Mouse (Mus musculus) small intestine, adult 2 months (tissue): Measurements from ENCODE around the gene Zfp385a.

Source experiments
- CTCF ChIP-seq: fragments of 200-500 bp; IDR thresholded peaks from 2 replicates; pipeline ENCODE4 v1.5.1; 2012; ENCODE audit warnings: low read depth, mild to moderate bottlenecking, control low read depth, inconsistent platforms, low read length, moderate library complexity, mixed read lengths; ENCODE audit not compliant: insufficient replicate concordance, insufficient read length; ENCODE audit errors: extremely low read depth
- POLR2A ChIP-seq: fragments of 200-500 bp; IDR thresholded peaks from 2 replicates; pipeline ENCODE4 v1.6.1; 2012; ENCODE audit warnings: low read depth, mild to moderate bottlenecking, control low read depth, inconsistent platforms, low read length, moderate library complexity

DNA sequence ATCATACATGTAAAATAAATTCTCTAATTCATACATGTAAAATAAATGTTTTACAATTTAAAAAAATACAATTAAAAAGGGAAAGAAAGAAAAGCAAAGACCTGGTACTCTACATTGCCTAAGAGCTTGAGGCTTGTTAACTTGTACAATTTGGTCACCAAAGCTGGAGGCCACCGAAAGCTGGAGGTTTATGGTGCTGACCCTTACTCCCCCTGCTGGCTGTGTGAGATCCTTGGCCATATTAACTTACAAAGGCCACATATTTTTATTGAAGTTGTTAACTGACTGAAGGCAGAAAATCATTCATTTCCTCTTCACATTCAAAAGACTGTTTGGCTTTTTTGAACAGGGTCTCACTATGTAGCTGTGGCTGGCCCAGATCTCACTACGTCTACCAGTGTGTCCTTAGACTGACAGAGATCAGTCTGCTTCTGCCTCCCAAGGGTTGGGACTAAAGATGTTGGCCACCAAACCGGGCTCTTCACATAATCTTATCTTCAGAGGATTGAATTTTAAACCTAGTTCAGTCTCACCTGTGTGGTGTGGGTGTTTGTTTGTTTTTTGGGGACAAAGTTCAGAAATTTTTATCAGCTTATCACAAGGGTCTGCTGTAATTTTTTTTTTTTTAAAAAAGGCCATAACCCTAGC, 59.0 kb downstream of the Zfp385a start:
- TF ChIP-seq POLR2A (no peak), CTCF (peak; percentile 61; the same call in 1 of the 2 replicates)
